Mouse (Mus musculus) limb, embryonic 13.5 days (tissue): Measurements from ENCODE around the gene Gm3099. TPM values are rescaled to one million over a fixed set of nuclear protein-coding genes. Genes with fewer than 3 reads are reported as not detected.
"Not testable (repeated sequence)": the region's sequence is repeated elsewhere in the genome, so short reads cannot be mapped to it uniquely, and the experiment has no call there.

Source experiments
- ATAC-seq: fragments of 200-750 bp; cut with Nextera tagmentation; 2 replicates; pipeline ENCODE4 v1.8.0; 2017; ENCODE audit warnings: low read depth, moderate number of reproducible peaks, moderate TSS enrichment; ENCODE audit not compliant: low FRiP score
- H3K27ac ChIP-seq: fragments of 300-500 bp; sonication (generic); 2 replicates; pipeline ENCODE4 v1.5.1; 2015; ENCODE audit warnings: inconsistent platforms, mild to moderate bottlenecking, moderate library complexity
- H3K27me3 ChIP-seq: fragments of 300-500 bp; sonication (generic); 2 replicates; pipeline ENCODE4 v1.6.1; 2015; ENCODE audit warnings: mild to moderate bottlenecking, inconsistent platforms
- H3K36me3 ChIP-seq: fragments of 300-500 bp; sonication (generic); 2 replicates; pipeline ENCODE4 v1.6.1; 2015; ENCODE audit warnings: inconsistent platforms, mild to moderate bottlenecking, moderate library complexity
- H3K4me1 ChIP-seq: fragments of 300-500 bp; sonication (generic); 2 replicates; pipeline ENCODE4 v1.6.1; 2015; ENCODE audit warnings: inconsistent platforms
- H3K4me2 ChIP-seq: fragments of 300-500 bp; sonication (generic); replicated peaks from 2 replicates; pipeline ENCODE4 v1.6.1; 2015; ENCODE audit warnings: inconsistent platforms, mild to moderate bottlenecking, moderate library complexity
- H3K4me3 ChIP-seq: fragments of 300-500 bp; sonication (generic); 2 replicates; pipeline ENCODE4 v1.5.1; 2015; ENCODE audit warnings: moderate library complexity, mild to moderate bottlenecking, inconsistent platforms
- H3K9ac ChIP-seq: fragments of 300-500 bp; sonication (generic); 2 replicates; pipeline ENCODE4 v1.6.1; 2015; ENCODE audit warnings: mild to moderate bottlenecking, inconsistent platforms
- H3K9me3 ChIP-seq: fragments of 300-500 bp; sonication (generic); 2 replicates; pipeline ENCODE4 v1.6.1; 2016; ENCODE audit warnings: inconsistent platforms
- WGBS: fragments of 180-500 bp; shearing (Covaris S2); methylation state at CpG from one replicate; pipeline ENCODE4 v1.1.7; 2015; 5-methylcytosine and 5-hydroxymethylcytosine counted together
- polyA plus RNA-seq: library from polyadenylated mRNA; unstranded; fragments of >200 nt; fragmentation: Nextera tagmentation; extraction: Ambion mirVana; gene quantifications from 2 replicates; pipeline ENCODE4 v1.2.1, GENCODE M21; 2015

The Gm3099 gene
- not detected in 2 replicates for polyA plus RNA-seq

DNA sequence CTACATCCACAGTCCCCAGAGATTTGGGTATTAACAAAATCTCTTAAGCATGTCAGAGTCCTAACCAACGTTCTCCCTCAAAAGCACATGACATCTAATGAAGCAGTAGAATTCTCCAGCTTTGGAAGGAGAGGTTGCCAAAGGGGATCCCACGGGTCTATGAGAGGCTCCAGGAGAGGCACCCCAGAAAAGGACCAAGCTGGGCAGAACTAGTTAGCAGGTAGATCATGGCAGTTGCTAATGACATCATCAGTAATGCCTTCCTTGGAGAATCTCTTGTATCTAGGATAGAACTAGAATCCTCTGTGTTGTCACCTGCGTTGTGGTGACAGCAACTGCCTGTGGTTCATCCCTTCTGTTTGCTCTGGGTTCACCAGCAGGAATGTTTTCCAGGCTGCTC, at the start of gene Gm3099:
TSS of gene Gm3099 (plus strand) at position 301 of the 400 bp plus-strand sequence.
- H3K36me3 ChIP-seq, H3K4me3 ChIP-seq, H3K4me1 ChIP-seq, H3K27me3 ChIP-seq, H3K9ac ChIP-seq, H3K9me3 ChIP-seq, H3K4me2 ChIP-seq, ATAC-seq, H3K27ac ChIP-seq: not testable (repeated sequence)
- 75% methylated on average over 1 of the region's 3 CpGs for WGBS

DNA sequence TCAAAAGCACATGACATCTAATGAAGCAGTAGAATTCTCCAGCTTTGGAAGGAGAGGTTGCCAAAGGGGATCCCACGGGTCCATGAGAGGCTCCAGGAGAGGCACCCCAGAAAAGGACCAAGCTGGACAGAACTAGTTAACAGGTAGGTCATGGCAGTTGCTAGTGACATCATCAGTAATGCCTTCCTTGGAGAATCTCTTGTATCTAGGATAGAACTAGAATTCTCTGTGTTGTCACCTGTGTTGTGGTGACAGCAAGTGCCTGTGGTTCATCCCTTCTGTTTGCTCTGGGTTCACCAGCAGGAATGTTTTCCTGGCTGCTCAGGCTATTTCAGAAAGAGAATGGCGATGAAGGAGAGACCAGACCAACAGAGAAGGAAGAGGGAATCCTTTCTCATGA, 34.9 kb upstream of the Gm3099 start, which contains the start of gene Gm3095:
TSS of gene Gm3095 (plus strand) at position 301 of the 400 bp plus-strand sequence.
- not testable (repeated sequence) for H3K27me3 ChIP-seq, H3K36me3 ChIP-seq, H3K4me1 ChIP-seq, H3K4me2 ChIP-seq, H3K9me3 ChIP-seq, H3K9ac ChIP-seq, H3K4me3 ChIP-seq, ATAC-seq, H3K27ac ChIP-seq
- WGBS = no CpG with 5 or more reads among the region's 2 CpGs

DNA sequence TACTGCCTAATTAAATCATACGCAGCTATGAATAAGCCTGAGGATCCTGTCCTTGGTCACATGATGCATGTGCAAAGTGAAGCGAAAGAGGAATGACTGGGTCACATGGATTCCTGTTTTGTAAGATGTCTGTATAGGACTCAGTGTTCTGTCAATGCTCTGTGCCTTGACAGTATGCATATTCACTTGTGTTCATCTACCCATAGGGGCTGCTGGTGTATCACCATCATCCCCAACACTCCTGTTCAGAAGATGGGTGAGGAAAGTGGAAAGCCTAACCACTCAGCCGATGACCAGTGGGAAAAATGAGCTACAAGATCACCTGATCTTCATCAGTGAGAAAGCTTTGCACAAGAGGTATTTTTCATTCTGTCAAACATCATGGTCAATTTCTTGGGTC, 25.4 kb downstream of the Gm3099 start, which contains the start of gene Gm5796:
TSS of gene Gm5796 (plus strand) at position 301 of the 400 bp plus-strand sequence.
- H3K9me3 ChIP-seq, H3K27ac ChIP-seq, H3K4me3 ChIP-seq, H3K9ac ChIP-seq, H3K27me3 ChIP-seq, H3K4me1 ChIP-seq, H3K36me3 ChIP-seq, H3K4me2 ChIP-seq, ATAC-seq: not testable (repeated sequence)
- WGBS = 82% methylated on average over 1 of the region's 3 CpGs

Other genes with a start within 250 kb of the Gm3099 start
- 0.63 TPM in 1 of 2 replicates, not detected in the other for gene Gm3002, start 188.3 kb upstream of the Gm3099 start, polyA plus RNA-seq
- 0.17 TPM in 1 of 2 replicates, not detected in the other for gene Gm3033, start 152.1 kb upstream of the Gm3099 start, polyA plus RNA-seq
- not detected in 2 replicates for gene Gm2916, start 114.2 kb upstream of the Gm3099 start, polyA plus RNA-seq
- not detected in 2 replicates for gene Gm3029, start 66.6 kb upstream of the Gm3099 start, polyA plus RNA-seq
- gene Gm3095, start 34.8 kb upstream of the Gm3099 start, polyA plus RNA-seq = not detected in 2 replicates
- gene Gm5796, start 25.5 kb downstream of the Gm3099 start, polyA plus RNA-seq = 0.19 and 0.28 TPM in 2 replicates
- not detected in 2 replicates for gene Gm3115, start 85.7 kb downstream of the Gm3099 start, polyA plus RNA-seq
- gene Gm8108, start 112.1 kb downstream of the Gm3099 start, polyA plus RNA-seq = 0.18 TPM in 1 of 2 replicates, not detected in the other
- gene Gm3127, start 166.6 kb downstream of the Gm3099 start, polyA plus RNA-seq = not detected in 2 replicates
- 0.33 and 0.43 TPM in 2 replicates for gene Gm2974, start 184.2 kb downstream of the Gm3099 start, polyA plus RNA-seq